Mouse (Mus musculus): Measurements from ENCODE around the gene Mmp17. TPM values are rescaled to one million over a fixed set of nuclear protein-coding genes. Genes with fewer than 3 reads are reported as not detected.

The Mmp17 gene
- total and polyA plus RNA-seq, 2 experiments from 2014 or later: 0.41 to 2.6 TPM

DNA sequence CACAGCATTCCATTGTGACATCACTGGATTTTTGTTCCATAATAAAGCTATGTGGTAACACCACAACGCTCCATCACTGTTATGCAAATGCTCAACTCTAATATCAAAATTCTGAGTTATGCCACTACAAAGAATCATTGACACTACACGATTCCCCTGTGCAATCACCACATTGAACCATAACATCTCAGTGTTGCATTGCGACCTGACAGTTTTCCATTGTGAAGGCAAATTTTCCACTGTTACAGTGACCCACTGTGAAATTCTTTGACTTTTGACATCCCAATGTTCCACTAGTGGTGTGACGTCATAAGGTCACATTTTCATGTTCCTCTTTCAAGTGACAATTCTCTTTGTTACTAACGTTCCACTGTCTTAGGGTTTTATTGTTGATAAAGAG, 66.9 kb downstream of the Mmp17 start:
- no peak overlapping the region for H3K27ac ChIP-seq (ENCODE audit: low read depth)
- DNase-seq (ENCODE audit: low spot score): no peak
- no peak for ATAC-seq (ENCODE audit: insufficient read depth, low read depth)
- H3K36me3 ChIP-seq (replicated peaks; ENCODE audit: control insufficient read depth, insufficient read depth, low read length): no peaks in the 10 kb centered on the region
- H3K9me3 ChIP-seq (replicated peaks; ENCODE audit: control insufficient read depth, low read length): no peaks in the 10 kb centered on the region
- no peaks in the 10 kb centered on the region for H3K27me3 ChIP-seq (ENCODE audit: control insufficient read depth, insufficient read depth, low read length)
- no peak overlapping the region for H3K9ac ChIP-seq (replicated peaks; ENCODE audit: low read depth, low read length)
- no peaks in the 10 kb centered on the region for H3K4me1 ChIP-seq (ENCODE audit: control insufficient read depth, insufficient read depth)
- no peak overlapping the region for H3K4me3 ChIP-seq (ENCODE audit: low read depth, low read length)
- H3K4me2 ChIP-seq (ENCODE audit: low read depth, low read length): no peak overlapping the region
- TF ChIP-seq CTCF (IDR thresholded peaks at IDR 0.05; ENCODE audit: low read depth) (no peak), EP300 (IDR thresholded peaks at IDR 0.05; ENCODE audit: low read depth) (no peak)
- WGBS: 90% methylated on average over 5 of the region's 5 CpGs

DNA sequence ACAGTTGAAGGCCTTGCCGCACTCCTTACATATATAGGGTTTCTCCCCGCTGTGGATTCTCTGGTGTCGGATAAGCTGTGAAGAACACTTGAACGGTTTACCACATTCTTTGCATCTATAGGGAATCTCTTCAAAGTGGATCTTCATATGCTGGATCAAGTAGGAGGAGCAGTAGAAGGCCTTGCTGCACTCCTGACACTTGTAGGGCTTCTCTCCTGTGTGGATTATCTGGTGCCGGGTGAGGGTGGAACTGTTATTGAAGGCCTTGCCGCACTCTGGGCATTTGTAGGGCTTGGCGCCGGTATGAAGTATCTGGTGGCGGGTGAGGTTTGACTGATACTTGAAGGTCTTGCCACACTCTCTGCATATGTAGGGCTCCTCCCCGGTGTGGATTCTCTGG, 73.0 kb downstream of the Mmp17 start:
- Histone ChIP-seq H3K4me1 (ENCODE audit: control insufficient read depth, insufficient read depth) (no peaks in the 10 kb centered on the region), H3K4me2 (ENCODE audit: low read depth, low read length) (no peak overlapping the region), H3K4me3 (ENCODE audit: low read depth, low read length) (no peak overlapping the region), H3K9me3 (replicated peaks; ENCODE audit: control insufficient read depth, low read length) (no peaks in the 10 kb centered on the region), H3K36me3 (replicated peaks; ENCODE audit: control insufficient read depth, insufficient read depth, low read length) (peaks cover 53% of the 10 kb centered on the region), H3K27ac (ENCODE audit: low read depth) (no peak overlapping the region), H3K27me3 (ENCODE audit: control insufficient read depth, insufficient read depth, low read length) (no peaks in the 10 kb centered on the region), H3K9ac (replicated peaks; ENCODE audit: low read depth, low read length) (no peak overlapping the region)
- DNase-seq (ENCODE audit: low spot score): no peak
- no peak for ATAC-seq (ENCODE audit: insufficient read depth, low read depth)
- TF ChIP-seq CTCF (IDR thresholded peaks at IDR 0.05; ENCODE audit: low read depth): no peak
- TF ChIP-seq EP300 (IDR thresholded peaks at IDR 0.05; ENCODE audit: low read depth): no peak
- 91% methylated on average over 10 of the region's 10 CpGs for WGBS

DNA sequence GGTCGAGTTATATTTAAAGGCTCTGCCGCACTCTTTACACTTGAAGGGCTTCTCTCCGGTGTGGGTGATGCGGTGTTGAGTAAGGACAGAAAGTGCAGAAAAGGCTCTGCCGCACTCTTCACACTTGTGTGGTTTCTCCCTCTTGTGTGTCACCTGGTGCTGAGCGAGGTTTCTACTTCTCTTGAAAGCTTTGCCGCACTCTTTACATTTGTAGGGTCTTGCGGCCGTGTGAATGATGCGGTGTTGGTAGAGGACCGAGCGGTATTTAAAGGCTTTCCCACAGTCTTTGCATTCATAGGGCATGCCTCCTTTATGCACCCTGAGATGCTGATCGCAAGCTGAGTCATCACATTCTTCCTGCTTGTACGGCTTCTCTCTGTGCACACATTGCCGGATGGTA, 74.0 kb downstream of the Mmp17 start:
- H3K36me3 ChIP-seq (replicated peaks; ENCODE audit: control insufficient read depth, insufficient read depth, low read length): peaks cover 53% of the 10 kb centered on the region

More for the DNA sequence above, 74.0 kb downstream of the Mmp17 start:
- Histone ChIP-seq H3K9me3 (replicated peaks; ENCODE audit: control insufficient read depth, low read length) (no peaks in the 10 kb centered on the region), H3K27ac (ENCODE audit: low read depth) (no peak overlapping the region), H3K27me3 (ENCODE audit: control insufficient read depth, insufficient read depth, low read length) (no peaks in the 10 kb centered on the region), H3K4me3 (ENCODE audit: low read depth, low read length) (no peak overlapping the region), H3K4me2 (ENCODE audit: low read depth, low read length) (no peak overlapping the region), H3K4me1 (ENCODE audit: control insufficient read depth, insufficient read depth) (no peaks in the 10 kb centered on the region), H3K9ac (replicated peaks; ENCODE audit: low read depth, low read length) (no peak overlapping the region)
- WGBS: 86% methylated on average over 15 of the region's 15 CpGs
- ATAC-seq (ENCODE audit: insufficient read depth, low read depth): no peak
- no peak for TF ChIP-seq CTCF (IDR thresholded peaks at IDR 0.05; ENCODE audit: low read depth)
- TF ChIP-seq EP300 (IDR thresholded peaks at IDR 0.05; ENCODE audit: low read depth): no peak
- no peak for DNase-seq (ENCODE audit: low spot score)

Other genes starting within 250 kb of the Mmp17 start
- gene Sfswap, start 82.9 kb upstream of the Mmp17 start, total RNA-seq (2014; rRNA removed; ENCODE audit: low replicate concordance): 28.2 and 38.3 TPM in 2 replicates
- gene Sfswap, start 82.9 kb upstream of the Mmp17 start, polyA plus RNA-seq (2015; fragmentation: Nextera tagmentation; extraction: Ambion mirVana): 14.4 and 15.7 TPM in 2 replicates
- gene Zfp11, start 85.9 kb downstream of the Mmp17 start, total RNA-seq (2014; rRNA removed; ENCODE audit: low replicate concordance): 0.95 and 1.2 TPM in 2 replicates
- gene Zfp11, start 85.9 kb downstream of the Mmp17 start, polyA plus RNA-seq (2015; fragmentation: Nextera tagmentation; extraction: Ambion mirVana): 2.3 and 3.0 TPM in 2 replicates
- not detected in 2 replicates for gene Sept14, start 124.3 kb downstream of the Mmp17 start, total RNA-seq (2014; rRNA removed; ENCODE audit: low replicate concordance)
- gene Sept14, start 124.3 kb downstream of the Mmp17 start, polyA plus RNA-seq (2015; fragmentation: Nextera tagmentation; extraction: Ambion mirVana): not detected in 2 replicates
- gene Mrps17, start 131.3 kb downstream of the Mmp17 start, total RNA-seq (2014; rRNA removed; ENCODE audit: low replicate concordance): 141 and 196 TPM in 2 replicates
- 173 and 181 TPM in 2 replicates for gene Mrps17, start 131.3 kb downstream of the Mmp17 start, polyA plus RNA-seq (2015; fragmentation: Nextera tagmentation; extraction: Ambion mirVana)
- 563 and 624 TPM in 2 replicates for gene Nipsnap2, start 140.9 kb downstream of the Mmp17 start, total RNA-seq (2014; rRNA removed; ENCODE audit: low replicate concordance)
- 720 and 738 TPM in 2 replicates for gene Nipsnap2, start 140.9 kb downstream of the Mmp17 start, polyA plus RNA-seq (2015; fragmentation: Nextera tagmentation; extraction: Ambion mirVana)
- gene Psph, start 203.3 kb downstream of the Mmp17 start, total RNA-seq (2014; rRNA removed; ENCODE audit: low replicate concordance): 21.9 and 30.1 TPM in 2 replicates
- gene Psph, start 203.3 kb downstream of the Mmp17 start, polyA plus RNA-seq (2015; fragmentation: Nextera tagmentation; extraction: Ambion mirVana): 26.2 and 26.5 TPM in 2 replicates

Data from heart, postnatal 0 days (tissue).